Comparison of ENCODE assay signal across 8 mouse cellular contexts in the genomic region with DNA sequence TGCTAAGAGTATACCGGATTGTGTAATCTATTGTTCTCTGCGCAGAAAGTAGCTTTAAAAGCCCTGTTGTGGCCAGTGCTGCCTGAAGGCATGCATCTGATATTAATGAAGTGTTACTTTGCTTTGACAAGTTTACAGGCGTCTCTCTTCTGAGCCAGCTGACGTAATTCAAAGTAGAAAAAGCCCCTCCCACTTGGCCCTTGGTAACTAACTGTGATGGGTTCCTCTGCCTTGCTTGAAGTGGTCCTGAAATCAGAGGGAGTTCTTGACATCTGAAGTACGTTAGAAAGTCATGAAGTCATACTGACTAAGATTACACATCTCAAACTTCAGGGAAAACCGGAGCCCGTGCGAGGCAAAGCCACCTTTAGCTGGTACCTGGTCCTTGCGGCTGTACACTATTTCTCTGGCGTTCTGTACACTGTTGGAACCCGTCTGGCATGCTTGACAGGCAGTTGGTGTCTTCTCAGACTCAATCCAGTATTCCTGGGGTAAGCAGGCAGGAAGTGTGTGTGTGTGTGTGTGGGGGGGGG.
DNase-seq lines count a peak whose midpoint lies in the region; ATAC-seq lines count a peak whose summit lies in the region.

No protein-coding gene starts in this region.

- no peaks in the 10 kb centered on the region for H3K27me3 ChIP-seq in midbrain, embryonic 15.5 days (replicated peaks)
- H3K27me3 ChIP-seq in midbrain, embryonic 14.5 days (ENCODE audit: control insufficient read depth, insufficient read depth, low read length) = no peaks in the 10 kb centered on the region
- H3K27me3 ChIP-seq in kidney, embryonic 16.5 days (ENCODE audit: insufficient read depth, low read length) = no peaks in the 10 kb centered on the region
- no peaks in the 10 kb centered on the region for H3K27me3 ChIP-seq in stomach, embryonic 15.5 days (replicated peaks)

- no peaks in the 10 kb centered on the region for H3K4me1 ChIP-seq in midbrain, embryonic 15.5 days
- H3K4me1 ChIP-seq in midbrain, embryonic 14.5 days (ENCODE audit: control insufficient read depth, insufficient read depth, low read length) = 0 out of 2 replicates have a peak, but pooled peaks cover under 1% of the 10 kb centered on the region
- H3K4me1 ChIP-seq in kidney, embryonic 16.5 days (ENCODE audit: insufficient read depth, low read length) = no peaks in the 10 kb centered on the region; the same call in 1 of the 2 replicates
- H3K4me1 ChIP-seq in stomach, embryonic 15.5 days = 0 out of 2 replicates have a peak, but pooled peaks cover 5% of the 10 kb centered on the region

- no peaks in the 10 kb centered on the region for H3K9me3 ChIP-seq in midbrain, embryonic 15.5 days
- no peaks in the 10 kb centered on the region for H3K9me3 ChIP-seq in midbrain, embryonic 14.5 days (ENCODE audit: control insufficient read depth, low read length)
- 0 out of 2 replicates have a peak, but pooled peaks cover 2% of the 10 kb centered on the region for H3K9me3 ChIP-seq in kidney, embryonic 16.5 days (ENCODE audit: low read length)
- no peaks in the 10 kb centered on the region for H3K9me3 ChIP-seq in stomach, embryonic 15.5 days

- no peaks in the 10 kb centered on the region for H3K36me3 ChIP-seq in midbrain, embryonic 15.5 days (replicated peaks)
- no peaks in the 10 kb centered on the region for H3K36me3 ChIP-seq in midbrain, embryonic 14.5 days (ENCODE audit: control insufficient read depth, insufficient read depth, low read length)
- no peaks in the 10 kb centered on the region for H3K36me3 ChIP-seq in kidney, embryonic 16.5 days (ENCODE audit: insufficient read depth, low read length)
- no peaks in the 10 kb centered on the region for H3K36me3 ChIP-seq in stomach, embryonic 15.5 days

- peak; percentile 37; the same call in 1 of the 2 replicates for ATAC-seq in midbrain, embryonic 15.5 days (replicated peaks)
- ATAC-seq in midbrain, embryonic 14.5 days (ENCODE audit: low FRiP score, low TSS enrichment) = no peak; the same call in 1 of the 2 replicates
- ATAC-seq in kidney, embryonic 16.5 days (ENCODE audit: low FRiP score, low TSS enrichment) = peak; percentile 79
- ATAC-seq in stomach, embryonic 15.5 days (ENCODE audit: insufficient read depth, low FRiP score, low read depth) = peak; percentile 22; the same call in 1 of the 2 replicates
- ATAC-seq in inflammation-experienced regulatory T-cells, adult 6 months = no peak
- no peak for ATAC-seq in cerebellum, adult (ENCODE audit: insufficient number of reproducible peaks, low FRiP score, low TSS enrichment)

- no peak overlapping the region for H3K27ac ChIP-seq in midbrain, embryonic 15.5 days
- H3K27ac ChIP-seq in midbrain, embryonic 14.5 days (replicated peaks; ENCODE audit: low read depth, low read length) = no peak overlapping the region
- H3K27ac ChIP-seq in kidney, embryonic 16.5 days (ENCODE audit: low read length) = no peak overlapping the region
- H3K27ac ChIP-seq in stomach, embryonic 15.5 days = no peak overlapping the region

- H3K4me3 ChIP-seq in midbrain, embryonic 15.5 days = no peak overlapping the region
- no peak overlapping the region for H3K4me3 ChIP-seq in midbrain, embryonic 14.5 days (replicated peaks; ENCODE audit: low read depth, low read length)
- no peak overlapping the region for H3K4me3 ChIP-seq in kidney, embryonic 16.5 days (ENCODE audit: low read length)
- H3K4me3 ChIP-seq in stomach, embryonic 15.5 days (replicated peaks) = no peak overlapping the region

- no peak overlapping the region for H3K4me2 ChIP-seq in midbrain, embryonic 15.5 days
- no peak overlapping the region for H3K4me2 ChIP-seq in midbrain, embryonic 14.5 days (ENCODE audit: low read length)
- peak overlapping the region; percentile 3; the same call in 1 of the 2 replicates for H3K4me2 ChIP-seq in kidney, embryonic 16.5 days (replicated peaks; ENCODE audit: low read depth, low read length)
- peak overlapping the region; percentile 13; the same call in 1 of the 2 replicates for H3K4me2 ChIP-seq in stomach, embryonic 15.5 days

- WGBS in midbrain, embryonic 15.5 days = 66% methylated on average over 11 of the region's 11 CpGs
- WGBS in midbrain, embryonic 14.5 days = 65% methylated on average over 11 of the region's 11 CpGs
- WGBS in kidney, embryonic 16.5 days = 43% methylated on average over 11 of the region's 11 CpGs
- 48% methylated on average over 11 of the region's 11 CpGs for WGBS in stomach, embryonic 15.5 days

- H3K9ac ChIP-seq in midbrain, embryonic 15.5 days = no peak overlapping the region
- H3K9ac ChIP-seq in midbrain, embryonic 14.5 days (replicated peaks; ENCODE audit: low read length) = no peak overlapping the region
- no peak overlapping the region for H3K9ac ChIP-seq in kidney, embryonic 16.5 days (replicated peaks; ENCODE audit: low read length)
- no peak overlapping the region for H3K9ac ChIP-seq in stomach, embryonic 15.5 days

- DNase-seq in midbrain, embryonic 14.5 days = no peak
- DNase-seq in gonadal fat pad, adult 2 months (ENCODE audit: low read depth) = peak; percentile 30
- DNase-seq in adipocyte (ENCODE audit: low spot score) = no peak

Comparison
In these comparisons a context has a peak if more than half of its experiments do, and no peak if none do; other contexts are left out.
1. ATAC-seq: peak in midbrain, embryonic 15.5 days (single experiment), kidney, embryonic 16.5 days (single experiment) and stomach, embryonic 15.5 days (single experiment); none in midbrain, embryonic 14.5 days (single experiment), inflammation-experienced regulatory T-cells, adult 6 months (single experiment) and cerebellum, adult (single experiment).
2. H3K4me2 ChIP-seq: peak in kidney, embryonic 16.5 days (single experiment) and stomach, embryonic 15.5 days (single experiment); none in midbrain, embryonic 15.5 days (single experiment) and midbrain, embryonic 14.5 days (single experiment).